Mouse (Mus musculus): ENCODE data around the gene Eif2s1. TPM values are rescaled to one million over a fixed set of nuclear protein-coding genes. Genes with fewer than 3 reads are reported as not detected.
A peak's percentile ranks its signal among the peaks of the same experiment; 100 is the strongest.

Gene Eif2s1
- polyA plus RNA-seq, 1 experiment from 2014 or later, result 132 TPM

GRCm38 (mm10) chr12:78891149-78891548, 29.5 kb downstream of the Eif2s1 start:
- no peak overlapping the region for H3K27ac ChIP-seq
- H3K9me3 ChIP-seq, result no peaks in the 10 kb centered on the region
- ATAC-seq (replicated peaks), result no peak
- H3K4me2 ChIP-seq, result no peak overlapping the region
- no peaks in the 10 kb centered on the region; the same call in 1 of the 2 replicates for H3K36me3 ChIP-seq (replicated peaks)
- H3K4me1 ChIP-seq, result no peaks in the 10 kb centered on the region
- H3K4me3 ChIP-seq, result no peak overlapping the region
- H3K9ac ChIP-seq, result no peak overlapping the region
- WGBS, result 87% methylated on average over 2 of the region's 2 CpGs
- H3K27me3 ChIP-seq (replicated peaks), result no peaks in the 10 kb centered on the region

DNA sequence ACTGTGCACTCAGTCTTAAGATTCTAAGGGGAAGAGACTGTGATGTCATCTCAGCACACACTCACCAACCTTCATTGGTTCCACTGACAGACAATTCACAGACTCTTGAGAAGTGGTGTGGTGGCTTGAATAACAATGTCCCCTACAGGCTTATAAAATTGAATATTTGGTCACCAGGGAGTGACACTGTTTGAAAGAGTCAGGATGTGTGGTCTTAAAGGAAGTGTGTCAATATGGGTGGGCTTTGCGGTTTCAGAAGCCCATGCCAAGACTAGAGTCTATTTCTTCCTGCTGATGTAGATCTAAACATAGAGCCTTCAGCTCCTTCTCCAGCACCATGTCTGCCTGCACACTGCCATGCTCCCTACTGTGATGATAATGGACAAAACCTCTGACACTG, 36.2 kb downstream of the Eif2s1 start:
- H3K27me3 ChIP-seq (replicated peaks), result no peaks in the 10 kb centered on the region
- ATAC-seq (replicated peaks), result no peak

GRCm38 (mm10) chr12:78901467-78901866, 39.8 kb downstream of the Eif2s1 start:
- no peak overlapping the region for H3K9ac ChIP-seq
- H3K4me1 ChIP-seq, result peaks cover under 1% of the 10 kb centered on the region; the same call in 1 of the 2 replicates
- ATAC-seq (replicated peaks), result no peak
- H3K9me3 ChIP-seq, result no peaks in the 10 kb centered on the region
- H3K27ac ChIP-seq, result no peak overlapping the region
- H3K4me2 ChIP-seq, result no peak overlapping the region
- no peak overlapping the region for H3K4me3 ChIP-seq
- no peaks in the 10 kb centered on the region for H3K36me3 ChIP-seq (replicated peaks)
- H3K27me3 ChIP-seq (replicated peaks), result no peaks in the 10 kb centered on the region
- WGBS, result 84% methylated on average over 5 of the region's 5 CpGs

More for the DNA sequence above, 36.2 kb downstream of the Eif2s1 start:
- Histone ChIP-seq H3K4me3 (no peak overlapping the region), H3K4me1 (no peaks in the 10 kb centered on the region), H3K9ac (no peak overlapping the region), H3K4me2 (no peak overlapping the region), H3K27ac (no peak overlapping the region), H3K9me3 (no peaks in the 10 kb centered on the region), H3K36me3 (replicated peaks) (no peaks in the 10 kb centered on the region)
- 97% methylated on average over 1 of the region's 1 CpGs for WGBS

GRCm38 (mm10) chr12:78903313-78903712, 41.7 kb downstream of the Eif2s1 start:
- Histone ChIP-seq H3K27me3 (replicated peaks) (peaks cover 9% of the 10 kb centered on the region), H3K27ac (no peak overlapping the region), H3K9me3 (no peaks in the 10 kb centered on the region), H3K4me3 (no peak overlapping the region), H3K9ac (no peak overlapping the region), H3K4me2 (no peak overlapping the region), H3K4me1 (peaks cover 9% of the 10 kb centered on the region), H3K36me3 (replicated peaks) (no peaks in the 10 kb centered on the region)
- ATAC-seq (replicated peaks), result no peak
- 75% methylated on average over 4 of the region's 4 CpGs for WGBS

GRCm38 (mm10) chr12:78904499-78904898, 42.9 kb downstream of the Eif2s1 start:
- Histone ChIP-seq H3K36me3 (replicated peaks) (no peaks in the 10 kb centered on the region), H3K4me1 (peaks cover 9% of the 10 kb centered on the region)
- no peak for ATAC-seq (replicated peaks)

GRCm38 (mm10) chr12:78906707-78907162, 45.1 kb downstream of the Eif2s1 start, which contains the start of gene Plek2:
TSS of gene Plek2 (minus strand) at chr12:78906964.
- H3K27ac ChIP-seq, result no peak within 1 kb of the TSS
- H3K36me3 ChIP-seq (replicated peaks), result no peaks in the 10 kb centered on the region
- H3K4me3 ChIP-seq, result peak within 1 kb of the TSS; percentile 54
- peaks cover 36% of the 10 kb centered on the region for H3K27me3 ChIP-seq (replicated peaks)
- H3K4me2 ChIP-seq, result peak within 1 kb of the TSS; percentile 98
- H3K9ac ChIP-seq, result peak within 1 kb of the TSS; percentile 45
- ATAC-seq (replicated peaks), result peak; percentile 69; the same call in 1 of the 2 replicates
- under 1% methylated on average over 38 of the region's 38 CpGs for WGBS
- H3K4me1 ChIP-seq, result peaks cover 18% of the 10 kb centered on the region
- no peaks in the 10 kb centered on the region for H3K9me3 ChIP-seq

More at GRCm38 (mm10) chr12:78904499-78904898, 42.9 kb downstream of the Eif2s1 start:
- H3K27me3 ChIP-seq (replicated peaks), result peaks cover 16% of the 10 kb centered on the region
- H3K27ac ChIP-seq, result no peak overlapping the region
- no peaks in the 10 kb centered on the region for H3K9me3 ChIP-seq
- no peak overlapping the region for H3K4me3 ChIP-seq
- no peak overlapping the region for H3K4me2 ChIP-seq
- WGBS, result 91% methylated on average over 7 of the region's 7 CpGs
- H3K9ac ChIP-seq, result no peak overlapping the region

GRCm38 (mm10) chr12:78908081-78908605, 46.5 kb downstream of the Eif2s1 start:
- Histone ChIP-seq H3K4me3 (no peak overlapping the region), H3K27me3 (replicated peaks) (peaks cover 49% of the 10 kb centered on the region), H3K36me3 (replicated peaks) (no peaks in the 10 kb centered on the region), H3K27ac (no peak overlapping the region), H3K4me1 (peaks cover 24% of the 10 kb centered on the region), H3K9ac (no peak overlapping the region), H3K9me3 (no peaks in the 10 kb centered on the region), H3K4me2 (no peak overlapping the region)
- no peak for ATAC-seq (replicated peaks)
- 77% methylated on average over 6 of the region's 6 CpGs for WGBS

DNA sequence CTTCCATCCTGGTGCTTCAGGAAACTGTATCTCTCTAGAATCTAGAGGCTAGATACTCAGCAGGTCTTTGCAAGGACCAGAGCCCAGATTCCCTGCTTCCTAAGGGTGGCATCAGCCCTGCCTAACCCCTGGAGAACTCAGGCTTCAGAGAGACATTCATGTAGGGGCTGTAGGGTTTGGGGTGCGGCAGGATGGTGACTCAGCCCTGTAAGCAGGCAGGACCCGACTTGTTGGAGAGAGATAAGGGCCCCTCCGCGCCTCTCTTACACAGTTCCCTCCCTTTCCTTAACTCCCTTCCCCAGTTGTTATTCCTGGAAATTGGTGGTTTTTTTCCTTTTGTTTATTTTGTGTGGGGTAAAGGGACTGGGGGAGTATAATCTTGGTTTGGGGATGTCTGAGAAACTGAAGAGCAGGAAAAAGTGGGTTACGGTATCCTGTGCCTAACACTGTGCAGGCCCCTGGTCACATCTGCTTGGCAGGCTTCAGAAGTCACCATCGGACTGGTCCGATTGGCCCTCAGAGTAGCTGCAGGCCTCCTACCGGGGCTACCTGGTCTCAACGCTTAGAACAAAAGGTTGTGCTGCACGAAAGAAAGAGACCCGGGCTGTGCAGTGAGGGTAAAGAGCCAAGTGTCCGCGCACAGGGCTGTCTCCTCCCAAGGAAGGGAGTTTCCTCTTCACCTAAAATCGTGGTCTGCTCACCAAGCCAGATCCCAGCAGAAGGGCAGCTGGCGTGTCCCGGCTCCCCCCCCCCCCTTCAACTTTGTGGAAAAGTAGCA, 49.3 kb downstream of the Eif2s1 start:
- Histone ChIP-seq H3K36me3 (replicated peaks) (no peaks in the 10 kb centered on the region), H3K9ac (no peak overlapping the region), H3K27me3 (replicated peaks) (peaks cover 53% of the 10 kb centered on the region), H3K4me2 (peak overlapping the region; percentile 53), H3K9me3 (no peaks in the 10 kb centered on the region), H3K27ac (no peak overlapping the region), H3K4me3 (peak overlapping the region; percentile 32; the same call in 1 of the 2 replicates), H3K4me1 (peaks cover 24% of the 10 kb centered on the region)
- 12% methylated on average over 16 of the region's 16 CpGs for whole genome bisulfite sequencing
- no peak for ATAC-seq (replicated peaks)

- Histone ChIP-seq H3K4me2 (peak overlapping the region; percentile 53), H3K4me1 (peaks cover 19% of the 10 kb centered on the region), H3K9me3 (no peaks in the 10 kb centered on the region), H3K36me3 (replicated peaks) (no peaks in the 10 kb centered on the region), H3K4me3 (peak overlapping the region; percentile 32), H3K9ac (no peak overlapping the region), H3K27ac (no peak overlapping the region), H3K27me3 (replicated peaks) (peaks cover 53% of the 10 kb centered on the region)
- WGBS, result under 1% methylated on average over 37 of the region's 37 CpGs
- no peak for ATAC-seq (replicated peaks)
These were observed 50.2 kb downstream of the Eif2s1 start for GRCm38 (mm10) chr12:78911707-78912417.

GRCm38 (mm10) chr12:78914458-78914857, 52.8 kb downstream of the Eif2s1 start:
- no peaks in the 10 kb centered on the region for H3K9me3 ChIP-seq
- WGBS, result 87% methylated on average over 4 of the region's 4 CpGs
- no peak overlapping the region for H3K4me2 ChIP-seq
- H3K4me1 ChIP-seq, result peaks cover 17% of the 10 kb centered on the region
- no peak overlapping the region for H3K9ac ChIP-seq
- no peak overlapping the region for H3K27ac ChIP-seq
- no peak for ATAC-seq (replicated peaks)
- peaks cover 38% of the 10 kb centered on the region for H3K27me3 ChIP-seq (replicated peaks)
- H3K4me3 ChIP-seq, result no peak overlapping the region
- H3K36me3 ChIP-seq (replicated peaks), result no peaks in the 10 kb centered on the region

DNA sequence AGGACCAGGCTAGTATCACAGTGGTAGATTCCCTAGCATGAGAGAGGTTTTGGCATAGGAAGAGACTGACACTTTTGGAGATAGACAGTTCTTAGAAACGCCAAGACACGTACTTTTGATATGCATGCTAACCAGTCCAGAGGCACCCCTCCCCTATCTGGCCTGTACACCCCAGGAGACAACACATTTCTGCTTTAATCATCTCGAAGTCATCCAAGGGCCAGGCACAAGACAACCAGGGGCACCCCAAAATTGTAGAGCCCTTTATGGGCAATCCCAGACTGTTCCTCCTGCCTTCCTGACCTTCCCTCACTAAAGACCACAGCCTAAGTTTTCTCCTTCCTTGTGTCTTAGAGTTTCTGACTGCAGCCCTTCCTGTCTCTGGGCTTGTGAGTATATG, 53.9 kb downstream of the Eif2s1 start:
- 82% methylated on average over 3 of the region's 3 CpGs for WGBS
- Histone ChIP-seq H3K4me2 (no peak overlapping the region), H3K27me3 (replicated peaks) (peaks cover 28% of the 10 kb centered on the region), H3K4me1 (peaks cover 17% of the 10 kb centered on the region), H3K9ac (no peak overlapping the region), H3K9me3 (no peaks in the 10 kb centered on the region), H3K36me3 (replicated peaks) (no peaks in the 10 kb centered on the region), H3K27ac (no peak overlapping the region), H3K4me3 (no peak overlapping the region)
- ATAC-seq (replicated peaks), result no peak

DNA sequence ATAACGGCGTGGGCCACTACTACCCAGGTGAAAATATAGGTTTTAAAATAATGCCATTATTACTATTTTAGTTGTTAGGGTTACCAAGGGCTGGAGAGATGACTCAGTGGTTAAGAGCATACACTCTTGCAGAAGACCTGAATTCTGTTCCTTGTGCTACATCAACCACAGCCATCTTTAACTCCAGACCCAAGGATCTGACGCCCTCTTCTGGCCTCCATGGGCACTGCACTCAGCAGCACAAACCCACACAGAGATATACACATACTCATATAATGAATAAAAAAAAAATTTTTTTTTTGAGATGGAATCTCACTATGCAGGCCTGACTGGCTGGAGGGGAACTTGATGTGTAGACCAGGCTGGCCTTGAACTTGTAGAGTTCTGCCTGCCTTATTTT, 54.7 kb downstream of the Eif2s1 start:
- H3K4me2 ChIP-seq, result no peak overlapping the region
- 81% methylated on average over 3 of the region's 3 CpGs for WGBS
- ATAC-seq (replicated peaks), result no peak

More for the DNA sequence above, 54.7 kb downstream of the Eif2s1 start:
- no peak overlapping the region for H3K9ac ChIP-seq
- no peaks in the 10 kb centered on the region for H3K9me3 ChIP-seq
- no peaks in the 10 kb centered on the region for H3K36me3 ChIP-seq (replicated peaks)
- no peak overlapping the region for H3K4me3 ChIP-seq
- no peak overlapping the region for H3K27ac ChIP-seq
- peaks cover 13% of the 10 kb centered on the region for H3K4me1 ChIP-seq
- H3K27me3 ChIP-seq (replicated peaks), result peaks cover 21% of the 10 kb centered on the region
